In the genomic region with DNA sequence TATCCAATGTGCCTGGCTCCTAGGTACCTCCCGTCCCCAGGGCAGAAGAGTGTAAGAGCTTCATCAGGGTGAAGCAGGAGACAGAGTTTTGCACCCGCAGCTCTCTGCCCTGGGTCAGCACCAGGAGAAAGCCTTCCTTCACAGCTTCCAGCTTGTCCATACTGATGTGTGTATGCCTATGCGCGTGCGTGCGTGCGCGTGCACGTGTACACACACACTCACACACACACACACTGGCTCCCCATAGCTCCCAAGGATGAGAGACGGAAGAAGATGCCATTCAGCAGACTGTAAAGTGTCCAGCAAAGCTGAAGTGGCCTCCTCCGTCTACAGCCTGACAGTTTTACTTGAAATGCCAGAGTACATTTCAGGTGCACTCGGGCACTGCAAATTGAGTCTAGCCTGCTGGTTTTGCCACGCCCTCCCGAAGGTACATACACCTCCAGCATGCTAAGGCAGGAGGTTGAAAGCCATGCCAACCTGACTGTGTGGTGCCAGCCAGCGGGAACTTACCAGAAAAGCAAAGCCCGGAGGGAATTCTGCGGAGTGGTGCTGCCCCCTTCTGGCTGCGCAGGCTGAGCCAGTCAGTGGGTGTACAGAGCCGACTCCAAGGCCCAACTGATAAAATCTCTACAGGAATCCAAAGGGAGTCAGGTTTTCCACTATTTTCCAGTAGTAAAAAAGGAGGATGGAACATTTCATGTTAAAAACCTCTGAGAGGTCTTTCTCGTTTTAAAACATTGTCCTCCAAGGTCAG, we compare ENCODE assay signal across 8 mouse cellular contexts.
DNase-seq lines count a peak whose midpoint lies in the region; ATAC-seq lines count a peak whose summit lies in the region.

No protein-coding gene starts in this region.

- peak overlapping the region; percentile 5; the same call in 1 of the 2 replicates for H3K9ac ChIP-seq in hindbrain, embryonic 12.5 days

- no peaks in the 10 kb centered on the region for H3K9me3 ChIP-seq in hindbrain, embryonic 12.5 days (replicated peaks)

- peaks cover 9% of the 10 kb centered on the region for H3K27me3 ChIP-seq in hindbrain, embryonic 12.5 days

- peak overlapping the region; percentile 70 for H3K27ac ChIP-seq in hindbrain, embryonic 12.5 days

- peak overlapping the region; percentile 55 for H3K4me2 ChIP-seq in hindbrain, embryonic 12.5 days (replicated peaks)

- ATAC-seq in hindbrain, embryonic 12.5 days (ENCODE audit: low FRiP score) = peak; percentile 70

- H3K4me1 ChIP-seq in hindbrain, embryonic 12.5 days = peaks cover 28% of the 10 kb centered on the region

- no peak overlapping the region for H3K4me3 ChIP-seq in hindbrain, embryonic 12.5 days

- H3K36me3 ChIP-seq in hindbrain, embryonic 12.5 days = no peaks in the 10 kb centered on the region

- peak; percentile 81 for DNase-seq in Muller cell, postnatal 12 days (ENCODE audit: inconsistent ontology term)
- peak; percentile 98 to 99 for DNase-seq in cerebellum, postnatal 10 days
- DNase-seq in frontal cortex, postnatal 14 days (ENCODE audit: low spot score in 2 of 2) = peak; percentile 79 to 91
- peak; percentile 97 to 98 for DNase-seq in layer of hippocampus, postnatal 10 days (ENCODE audit: low spot score in 2 of 2)
- DNase-seq in lung, postnatal 10 days = peak; percentile 90
- DNase-seq in retina, postnatal 1 day = peak; percentile 87
- DNase-seq in thymus, postnatal 4 days = peak; percentile 91

- 32% methylated on average over 20 of the region's 20 CpGs for WGBS in hindbrain, embryonic 12.5 days
